Mouse (Mus musculus): ENCODE data around the gene Tspear.
"Not testable (repeated sequence)": the region's sequence is repeated elsewhere in the genome, so short reads cannot be mapped to it uniquely, and the experiment has no call there.

Gene Tspear

DNA sequence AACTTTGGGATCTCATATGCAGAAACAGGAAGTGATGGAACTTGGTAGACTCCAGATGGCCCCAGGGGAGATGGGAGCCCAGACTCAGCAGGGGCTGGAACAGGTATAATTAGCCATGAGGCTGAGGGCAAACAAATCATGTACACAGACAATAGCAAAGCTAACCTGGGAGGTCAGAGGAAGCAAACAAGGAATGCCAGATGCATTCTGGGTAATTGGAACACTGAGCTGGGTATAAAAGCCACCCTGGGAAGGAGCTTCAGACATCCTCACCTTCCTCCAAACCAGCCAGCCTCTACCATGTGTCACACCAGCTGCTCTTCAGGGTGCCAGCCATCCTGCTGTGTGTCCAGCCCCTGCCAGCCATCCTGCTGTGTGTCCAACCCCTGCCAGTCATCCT lies 24.8 kb downstream of the Tspear start, which contains the start of gene Gm10024:
Gm10024 (plus strand) TSS at position 301 of the 400 bp plus-strand sequence.
- not testable (repeated sequence) for DNase-seq (ENCODE audit: low read depth, low spot score)

DNA sequence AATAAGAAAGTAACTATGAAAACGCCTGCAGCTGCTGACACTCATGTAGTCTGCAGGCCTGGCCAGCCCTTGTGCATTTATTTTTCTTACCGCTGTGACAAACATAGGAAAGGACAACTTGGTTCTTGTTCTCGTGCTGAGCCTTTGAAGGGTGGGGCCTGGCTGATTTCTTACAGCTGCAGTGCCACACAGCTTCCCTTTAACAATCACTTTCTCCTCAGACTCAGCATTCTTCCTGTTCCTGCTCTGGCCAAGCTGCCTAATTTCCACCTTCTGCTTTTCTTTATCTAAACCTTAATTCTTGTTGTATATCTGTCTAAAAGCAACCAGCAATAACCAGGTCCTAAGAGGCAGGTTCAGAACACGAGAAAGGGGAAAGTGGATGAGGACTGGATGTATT lies 27.4 kb downstream of the Tspear start:
- DNase-seq (ENCODE audit: low read depth, low spot score): no peak

DNA sequence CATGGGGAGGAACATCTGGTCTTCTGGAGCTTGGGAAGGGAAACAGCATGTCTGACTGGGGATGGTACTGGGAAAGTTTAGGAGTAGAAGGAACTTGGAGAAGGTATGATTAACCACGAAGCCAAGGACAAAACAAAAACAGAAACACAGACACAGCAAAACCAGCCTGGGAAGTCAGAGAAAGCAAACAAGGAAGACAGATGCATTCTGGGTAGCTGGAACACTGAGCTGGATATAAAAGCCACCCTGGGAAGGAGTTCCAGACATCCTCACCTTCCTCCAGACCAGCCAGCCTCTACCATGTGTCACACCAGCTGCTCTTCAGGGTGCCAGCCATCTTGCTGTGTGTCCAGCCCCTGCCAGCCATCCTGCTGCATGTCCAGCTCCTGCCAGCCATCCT lies 29.1 kb downstream of the Tspear start, which contains the start of gene Gm10142:
Gm10142 (plus strand) TSS at position 301 of the 400 bp plus-strand sequence.
- no peak for DNase-seq (ENCODE audit: low read depth, low spot score)

DNA sequence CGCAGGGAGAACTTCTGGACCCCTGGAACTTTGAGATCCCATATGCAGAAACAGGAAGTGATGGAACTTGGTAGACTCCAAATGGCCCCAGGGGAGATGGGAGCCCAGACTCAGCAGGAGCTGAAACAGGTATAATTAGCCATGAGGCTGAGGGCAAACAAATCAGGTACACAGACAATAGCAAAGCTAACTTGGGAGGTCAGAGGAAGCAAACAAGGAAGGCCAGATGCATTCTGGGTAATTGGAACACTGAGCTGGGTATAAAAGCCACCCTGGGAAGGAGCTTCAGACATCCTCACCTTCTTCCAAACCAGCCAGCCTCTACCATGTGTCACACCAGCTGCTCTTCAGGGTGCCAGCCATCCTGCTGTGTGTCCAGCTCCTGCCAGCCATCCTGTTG lies 33.9 kb downstream of the Tspear start, which contains the start of gene Krtap12-1:
Krtap12-1 (plus strand) TSS at position 301 of the 400 bp plus-strand sequence.
- not testable (repeated sequence) for DNase-seq (ENCODE audit: low read depth, low spot score)

DNA sequence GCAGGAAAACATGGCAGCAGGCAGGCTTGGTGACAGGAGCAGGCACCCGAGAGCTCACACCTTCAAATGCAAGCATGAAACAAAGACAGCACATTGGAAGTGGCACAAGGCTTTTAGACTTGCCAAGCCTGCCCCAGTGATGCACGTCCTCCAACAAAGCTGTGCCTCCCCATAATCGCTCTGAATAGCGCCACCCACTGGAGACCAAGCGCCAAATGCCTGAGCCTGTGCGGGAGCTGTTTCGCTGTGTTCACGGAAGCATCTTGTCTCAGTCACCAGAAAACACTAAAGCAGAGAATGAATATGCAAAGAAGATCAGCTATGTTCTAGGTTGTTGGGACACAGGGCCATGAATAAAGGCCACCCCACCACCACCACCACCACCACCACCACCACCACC lies 38.5 kb downstream of the Tspear start:
- no peak for DNase-seq (ENCODE audit: low read depth, low spot score)

DNA sequence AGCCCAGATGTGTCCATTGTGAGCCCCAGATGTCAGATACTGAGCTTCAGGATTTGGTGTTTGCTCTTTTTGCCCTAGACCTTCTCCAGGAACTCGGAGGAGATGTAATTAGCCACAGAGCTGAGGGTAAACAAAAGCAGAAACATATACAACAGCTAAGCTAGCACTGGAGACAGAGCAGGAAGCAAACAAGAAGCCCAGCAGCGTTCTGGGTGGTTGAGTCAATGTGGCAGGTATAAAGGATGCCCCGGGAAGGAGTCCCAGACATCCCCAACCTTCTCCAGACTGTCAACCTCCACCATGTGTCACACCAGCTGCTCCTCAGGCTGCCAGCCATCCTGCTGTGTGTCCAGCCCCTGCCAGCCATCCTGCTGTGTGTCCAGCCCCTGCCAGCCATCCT lies 39.8 kb downstream of the Tspear start, which contains the start of gene Gm10100:
Gm10100 (plus strand) TSS at position 301 of the 400 bp plus-strand sequence.
- no peak for DNase-seq (ENCODE audit: low read depth, low spot score)

DNA sequence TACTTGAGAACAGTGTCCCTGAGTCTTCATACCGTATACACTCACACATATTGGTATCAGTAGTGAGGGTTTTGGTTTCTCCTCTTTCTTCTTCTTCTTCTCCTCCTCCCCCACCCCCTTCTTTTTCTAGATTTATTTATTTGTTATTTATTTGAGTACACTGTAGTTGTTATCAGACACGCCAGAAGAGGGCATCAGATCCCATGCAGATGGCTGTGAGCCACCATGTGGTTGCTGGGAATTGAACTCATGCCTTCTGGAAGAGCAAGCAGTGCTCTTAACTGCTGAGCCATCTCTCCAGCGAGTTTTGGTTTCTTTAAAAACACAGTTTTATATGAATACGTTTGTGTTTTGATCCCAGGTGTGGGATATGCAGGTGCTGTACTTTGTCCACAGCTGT lies 41.9 kb downstream of the Tspear start:
- DNase-seq (ENCODE audit: low read depth, low spot score): no peak

DNA sequence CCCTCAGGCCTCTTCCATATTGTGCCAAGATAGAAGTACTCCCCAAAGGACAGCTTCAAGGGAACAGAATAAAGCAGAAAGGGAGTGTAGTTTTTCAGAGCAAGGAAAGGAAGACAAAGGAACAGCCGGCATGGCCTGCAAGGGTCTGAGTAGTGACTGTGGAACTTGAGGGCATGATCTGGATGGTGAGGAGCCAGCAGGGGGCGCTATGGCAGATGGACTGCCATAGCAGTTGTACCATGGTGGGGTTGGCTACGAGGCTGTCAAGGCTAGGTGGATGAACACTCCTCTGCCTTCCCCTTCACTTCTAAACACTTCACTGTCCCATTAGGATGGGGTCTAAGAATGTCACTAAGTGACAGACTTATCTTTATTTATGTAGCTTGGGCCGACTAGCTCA lies 42.9 kb downstream of the Tspear start:
- DNase-seq (ENCODE audit: low read depth, low spot score): no peak

DNA sequence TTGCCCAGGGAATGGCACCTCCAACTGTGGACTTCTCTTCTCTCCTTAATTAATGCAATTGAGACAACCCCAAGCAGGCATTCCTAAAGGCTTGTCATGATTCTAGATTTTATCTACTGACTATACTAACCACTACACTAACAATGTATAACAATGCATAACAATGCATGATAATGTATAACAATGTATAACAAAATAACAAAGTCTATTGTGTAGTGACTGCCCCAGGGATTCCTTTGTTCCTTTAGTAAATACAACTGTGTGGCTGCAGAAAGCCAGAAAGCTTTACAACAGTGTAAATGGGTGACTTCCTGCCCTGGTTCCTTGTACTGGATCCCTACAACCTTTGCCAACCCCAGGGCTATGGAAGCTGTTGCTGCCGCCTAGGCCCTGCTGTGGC lies 49.6 kb downstream of the Tspear start:
- no peak for DNase-seq (ENCODE audit: low read depth, low spot score)

DNA sequence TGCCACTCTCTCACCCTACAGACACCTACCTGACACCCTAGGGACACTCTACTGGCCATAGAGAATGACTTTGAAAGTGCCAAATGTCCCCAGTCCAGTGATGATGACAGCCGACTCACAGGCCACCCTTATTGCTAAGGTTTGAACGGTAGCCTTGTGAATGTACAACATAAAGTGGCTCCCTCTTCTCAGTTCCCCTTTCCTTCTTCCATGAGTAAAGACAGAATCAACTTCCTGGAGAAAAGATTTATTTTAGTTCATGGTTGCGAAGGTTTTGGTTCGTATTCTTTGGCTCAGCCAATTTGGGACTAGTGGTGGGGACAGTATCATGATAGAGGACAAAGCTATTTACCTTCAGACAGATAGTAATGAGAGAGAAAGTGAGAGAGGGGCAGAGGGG lies 52.6 kb downstream of the Tspear start:
- no peak for DNase-seq (ENCODE audit: low read depth, low spot score)

DNA sequence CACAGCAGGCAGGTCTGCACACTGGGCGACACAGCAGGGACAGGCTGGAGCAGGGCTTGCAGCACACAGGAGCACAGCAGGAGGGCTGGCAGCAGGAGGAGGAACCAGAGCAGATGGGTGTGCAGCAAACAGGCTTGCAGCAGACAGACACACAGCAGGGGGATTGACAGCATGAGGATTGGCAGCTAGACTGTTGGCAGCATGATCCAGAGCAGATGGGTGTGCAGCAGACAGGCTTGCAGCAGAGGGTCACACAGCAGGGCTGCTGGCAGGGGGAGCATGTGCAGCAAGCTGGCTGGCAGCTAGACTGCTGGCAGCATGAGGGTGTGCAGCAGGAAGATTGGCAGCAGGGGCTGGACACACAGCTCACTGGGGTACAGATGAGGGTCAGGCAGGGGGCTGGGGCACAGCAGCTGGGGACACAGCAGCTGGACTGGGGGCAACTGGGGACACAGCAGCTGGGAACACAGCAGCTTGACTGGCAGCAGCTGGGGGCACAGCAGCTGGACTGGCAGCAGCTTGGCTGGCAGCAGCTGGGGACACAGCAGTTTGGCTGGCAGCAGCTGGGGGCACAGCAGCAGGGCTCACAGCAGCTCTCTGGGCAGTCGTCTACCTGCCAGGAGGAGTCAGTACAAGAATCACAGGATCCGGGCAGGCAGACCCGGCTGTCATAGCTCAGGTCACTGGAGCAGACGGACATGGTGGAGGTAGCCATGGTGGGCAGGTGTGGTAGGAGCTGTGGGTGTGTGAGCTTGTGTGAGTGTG lies 55.7 kb downstream of the Tspear start, which contains the start of gene Gm18596:
Gm18596 (minus strand) TSS at position 715 of the 765 bp plus-strand sequence.
- DNase-seq (ENCODE audit: low read depth, low spot score): not testable (repeated sequence)

DNA sequence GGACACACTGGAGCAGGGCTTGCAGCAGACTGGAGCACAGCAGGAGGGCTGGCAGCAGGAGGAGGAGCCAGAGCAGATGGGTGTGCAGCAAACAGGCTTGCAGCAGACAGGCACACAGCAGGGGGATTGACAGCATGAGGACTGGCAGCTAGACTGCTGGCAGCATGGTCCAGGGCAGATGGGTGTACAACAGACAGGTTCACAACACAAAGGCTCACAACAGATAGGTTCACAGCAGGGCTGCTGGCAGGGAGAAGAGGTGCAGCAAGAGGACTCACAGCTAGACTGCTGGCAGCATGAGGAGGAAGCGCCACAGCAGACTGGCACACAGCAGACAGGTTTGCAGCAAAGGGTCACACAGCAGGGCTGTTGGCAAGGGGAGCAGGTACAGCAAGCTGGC lies 64.3 kb downstream of the Tspear start:
- DNase-seq (ENCODE audit: low read depth, low spot score): not testable (repeated sequence)

DNA sequence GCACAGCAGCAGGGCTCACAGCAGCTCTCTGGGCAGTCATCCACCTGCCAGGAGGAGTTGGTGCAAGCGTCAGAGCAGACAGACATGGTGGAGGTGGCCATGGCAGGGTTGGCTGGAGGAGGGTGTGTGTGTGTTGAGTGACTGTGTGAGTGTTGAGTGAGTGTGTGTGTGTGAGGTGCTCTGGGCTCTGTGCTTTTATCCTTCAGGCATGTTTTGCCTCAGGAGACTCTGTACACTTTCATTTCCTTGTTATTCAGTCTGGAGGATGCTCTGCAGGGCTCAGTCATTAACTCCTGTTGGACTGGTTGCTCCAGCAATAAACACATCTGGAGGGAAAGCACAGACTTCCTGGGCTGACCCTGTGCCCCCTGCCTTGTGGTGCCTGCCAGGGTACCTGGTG lies 64.9 kb downstream of the Tspear start, which contains the start of gene Gm9736:
Gm9736 (minus strand) TSS at position 101 of the 400 bp plus-strand sequence.
- DNase-seq (ENCODE audit: low read depth, low spot score): not testable (repeated sequence)

DNA sequence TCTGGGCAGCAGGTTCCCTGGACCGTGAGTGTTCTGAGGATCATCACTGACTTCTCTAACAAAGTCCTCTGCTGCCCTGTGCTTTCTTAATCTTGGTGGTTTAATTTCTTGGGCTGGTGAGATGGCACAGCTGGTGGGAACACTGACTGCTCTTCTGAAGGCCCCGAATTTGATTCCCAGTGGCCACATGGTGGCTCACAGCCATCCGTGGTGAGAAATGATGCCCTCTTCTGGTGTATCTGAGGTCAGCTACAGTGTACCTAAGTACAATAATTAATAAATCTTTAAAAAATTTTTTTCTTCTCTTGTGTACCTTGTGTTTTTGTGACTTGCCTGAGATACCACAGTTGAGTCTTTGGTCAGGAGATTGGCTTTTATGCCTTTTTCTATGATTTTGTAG lies 65.9 kb downstream of the Tspear start:
- DNase-seq (ENCODE audit: low read depth, low spot score): not testable (repeated sequence)

DNA sequence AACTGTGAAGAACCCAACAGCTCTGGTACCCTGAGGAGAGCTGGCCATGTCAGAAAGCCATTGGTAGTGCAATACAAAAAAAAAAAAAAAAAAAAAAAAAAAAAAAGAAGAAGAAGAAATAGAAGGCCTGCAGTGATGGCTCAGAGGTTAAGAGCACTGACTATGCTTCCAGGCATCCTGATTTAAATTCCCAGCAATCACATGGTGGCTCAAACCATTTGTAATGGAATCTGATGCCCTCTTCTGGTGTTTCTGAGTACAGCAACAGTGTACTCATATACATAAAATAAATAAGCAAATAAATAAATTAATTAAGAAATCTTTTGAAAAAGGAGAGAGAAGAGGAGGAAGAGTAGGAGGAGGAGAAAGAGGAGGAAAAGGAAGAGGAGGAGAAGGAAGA lies 67.1 kb downstream of the Tspear start:
- no peak for DNase-seq (ENCODE audit: low read depth, low spot score)

DNA sequence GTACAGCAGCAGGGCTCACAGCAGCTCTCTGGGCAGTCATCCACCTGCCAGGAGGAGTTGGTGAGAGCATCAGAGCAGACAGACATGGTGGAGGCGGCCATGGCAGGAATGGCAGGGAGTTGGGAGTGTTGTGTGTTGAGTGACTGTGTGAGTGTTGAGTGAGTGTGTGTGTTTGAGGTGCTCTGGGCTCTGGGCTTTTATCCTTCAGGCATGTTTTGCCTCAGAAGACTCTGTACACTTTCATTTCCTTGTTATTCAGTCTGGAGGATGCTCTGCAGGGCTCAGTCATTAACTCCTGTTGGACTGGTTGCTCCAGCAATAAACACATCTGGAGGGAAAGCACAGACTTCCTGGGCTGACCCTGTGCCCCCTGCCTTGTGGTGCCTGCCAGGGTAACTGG lies 73.2 kb downstream of the Tspear start, which contains the start of gene Gm3233:
Gm3233 (minus strand) TSS at position 101 of the 400 bp plus-strand sequence.
- DNase-seq (ENCODE audit: low read depth, low spot score): not testable (repeated sequence)

DNA sequence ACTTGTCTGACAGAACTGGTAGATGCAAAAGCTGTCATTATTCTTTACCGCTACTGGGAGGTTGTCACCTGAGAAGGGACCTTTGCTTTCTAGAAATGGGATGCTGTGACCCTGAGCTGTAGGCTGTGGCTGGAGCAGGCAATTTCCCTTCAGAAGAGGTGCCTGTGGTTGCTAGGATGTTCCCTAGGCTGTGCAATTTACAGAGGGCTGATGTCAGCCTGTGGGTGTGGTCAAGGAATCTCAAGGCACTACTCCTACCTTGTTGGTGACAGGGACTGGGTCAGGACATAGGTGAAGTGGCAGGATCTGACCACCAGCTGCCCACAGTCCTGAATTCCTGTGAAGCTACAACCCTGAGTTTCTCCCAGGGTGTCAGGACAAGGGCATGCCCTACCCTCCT lies 83.4 kb downstream of the Tspear start:
- no peak for DNase-seq (ENCODE audit: low read depth, low spot score)

DNA sequence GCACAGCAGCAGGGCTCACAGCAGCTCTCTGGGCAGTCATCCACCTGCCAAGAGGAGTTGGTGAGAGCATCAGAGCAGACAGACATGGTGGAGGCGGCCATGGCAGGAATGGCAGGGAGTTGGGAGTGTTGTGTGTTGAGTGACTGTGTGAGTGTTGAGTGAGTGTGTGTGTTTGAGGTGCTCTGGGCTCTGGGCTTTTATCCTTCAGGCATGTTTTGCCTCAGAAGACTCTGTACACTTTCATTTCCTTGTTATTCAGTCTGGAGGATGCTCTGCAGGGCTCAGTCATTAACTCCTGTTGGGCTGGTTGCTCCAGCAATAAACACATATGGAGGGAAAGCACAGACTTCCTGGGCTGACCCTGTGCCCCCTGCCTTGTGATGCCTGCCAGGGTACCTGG lies 84.9 kb downstream of the Tspear start, which contains the start of gene Gm3238:
Gm3238 (minus strand) TSS at position 101 of the 400 bp plus-strand sequence.
- not testable (repeated sequence) for DNase-seq (ENCODE audit: low read depth, low spot score)

DNA sequence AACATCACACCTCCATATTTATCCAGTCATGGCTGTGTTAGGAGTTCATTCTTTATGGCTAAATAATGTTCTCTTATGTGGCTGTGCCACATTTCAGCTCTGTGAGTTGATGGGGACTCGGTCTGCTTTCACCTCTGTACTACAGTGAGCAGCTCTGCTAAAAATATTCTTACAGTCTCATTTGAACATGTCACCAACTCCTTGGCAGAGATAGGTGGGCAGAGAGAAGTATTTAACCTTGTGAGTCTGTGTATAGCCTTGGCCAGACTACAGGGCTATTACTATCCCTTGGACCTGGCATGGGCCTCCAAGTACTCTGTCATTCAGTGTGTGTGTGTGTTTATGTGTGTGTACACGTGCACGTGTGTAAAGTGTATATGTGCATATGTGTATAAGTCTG lies 85.8 kb downstream of the Tspear start:
- not testable (repeated sequence) for DNase-seq (ENCODE audit: low read depth, low spot score)

DNA sequence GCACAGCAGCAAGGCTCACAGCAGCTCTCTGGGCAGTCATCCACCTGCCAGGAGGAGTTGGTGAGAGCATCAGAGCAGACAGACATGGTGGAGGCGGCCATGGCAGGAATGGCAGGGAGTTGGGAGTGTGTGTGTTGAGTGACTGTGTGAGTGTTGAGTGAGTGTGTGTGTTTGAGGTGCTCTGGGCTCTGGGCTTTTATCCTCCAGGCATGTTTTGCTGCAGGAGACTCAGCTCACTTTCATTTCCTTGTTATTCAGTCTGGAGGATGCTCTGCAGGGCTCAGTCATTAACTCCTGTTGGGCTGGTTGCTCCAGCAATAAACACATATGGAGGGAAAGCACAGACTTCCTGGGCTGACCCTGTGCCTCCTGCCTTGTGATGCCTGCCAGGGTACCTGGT lies 90.5 kb downstream of the Tspear start, which contains the start of gene Gm7138:
Gm7138 (minus strand) TSS at position 101 of the 400 bp plus-strand sequence.
- not testable (repeated sequence) for DNase-seq (ENCODE audit: low read depth, low spot score)

DNA sequence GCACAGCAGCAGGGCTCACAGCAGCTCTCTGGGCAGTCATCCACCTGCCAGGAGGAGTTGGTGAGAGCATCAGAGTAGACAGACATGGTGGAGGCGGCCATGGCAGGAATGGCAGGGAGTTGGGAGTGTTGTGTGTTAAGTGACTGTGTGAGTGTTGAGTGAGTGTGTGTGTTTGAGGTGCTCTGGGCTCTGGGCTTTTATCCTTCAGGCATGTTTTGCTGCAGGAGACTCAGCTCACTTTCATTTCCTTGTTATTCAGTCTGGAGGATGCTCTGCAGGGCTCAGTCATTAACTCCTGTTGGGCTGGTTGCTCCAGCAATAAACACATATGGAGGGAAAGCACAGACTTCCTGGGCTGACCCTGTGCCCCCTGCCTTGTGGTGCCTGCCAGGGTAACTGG lies 96.1 kb downstream of the Tspear start, which contains the start of gene Gm3250:
Gm3250 (minus strand) TSS at position 101 of the 400 bp plus-strand sequence.
- not testable (repeated sequence) for DNase-seq (ENCODE audit: low read depth, low spot score)

DNA sequence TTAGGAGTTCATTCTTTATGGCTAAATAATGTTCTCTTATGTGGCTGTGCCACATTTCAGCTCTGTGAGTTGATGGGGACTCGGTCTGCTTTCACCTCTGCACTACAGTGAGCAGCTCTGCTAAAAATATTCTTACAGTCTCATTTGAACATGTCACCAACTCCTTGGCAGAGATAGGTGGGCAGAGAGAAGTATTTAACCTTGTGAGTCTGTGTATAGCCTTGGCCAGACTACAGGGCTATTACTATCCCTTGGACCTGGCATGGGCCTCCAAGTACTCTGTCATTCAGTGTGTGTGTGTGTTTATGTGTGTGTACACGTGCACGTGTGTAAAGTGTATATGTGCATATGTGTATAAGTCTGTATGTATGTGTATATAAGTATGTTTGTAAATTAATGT lies 97.0 kb downstream of the Tspear start:
- DNase-seq (ENCODE audit: low read depth, low spot score): not testable (repeated sequence)

DNA sequence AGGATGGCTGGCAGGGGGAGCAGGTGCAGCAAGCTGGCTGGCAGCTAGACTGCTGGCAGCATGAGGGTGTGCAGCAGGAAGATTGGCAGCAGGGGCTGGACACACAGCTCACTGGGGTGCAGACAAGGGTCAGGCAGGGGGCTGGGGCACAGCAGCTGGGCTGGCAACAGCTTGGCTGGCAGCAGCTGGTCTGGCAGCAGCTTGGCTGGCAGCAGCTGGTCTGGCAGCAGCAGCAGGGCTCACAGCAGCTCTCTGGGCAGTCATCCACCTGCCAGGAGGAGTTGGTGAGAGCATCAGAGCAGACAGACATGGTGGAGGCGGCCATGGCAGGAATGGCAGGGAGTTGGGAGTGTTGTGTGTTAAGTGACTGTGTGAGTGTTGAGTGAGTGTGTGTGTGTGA lies 101.5 kb downstream of the Tspear start, which contains the start of gene Gm7137:
Gm7137 (minus strand) TSS at position 325 of the 400 bp plus-strand sequence.
- DNase-seq (ENCODE audit: low read depth, low spot score): not testable (repeated sequence)

All from retina, adult 2 months (tissue).